Mouse (Mus musculus): ENCODE data around the gene Slc26a9.

GRCm38 (mm10) chr1:131811393-131811792 lies 67.6 kb downstream of the Slc26a9 start:
- no peak for TF ChIP-seq POLR2A (IDR thresholded peaks at IDR 0.05; ENCODE audit: low read depth, low read length)
- TF ChIP-seq CTCF (IDR thresholded peaks at IDR 0.05; ENCODE audit: extremely low read depth, insufficient read length, insufficient replicate concordance, low read depth, low read length): no peak
